Comparison of ENCODE assay signal across 12 mouse cellular contexts in genomic region chr8:12779541-12779940, GRCm38 (mm10). TPM values are rescaled to one million over a fixed set of nuclear protein-coding genes. Genes with fewer than 3 reads are reported as not detected.
DNase-seq lines count a peak whose midpoint lies in the region; ATAC-seq lines count a peak whose summit lies in the region.
"Had no signal": no experiment of that assay in that cellular context is flagged by ENCODE, and none has a peak within 500 bp of the region (broad histone marks: within the 10 kb centered on the region; RNA-seq: fewer than 3 reads in every experiment).

No protein-coding gene starts in this region.

- ATAC-seq in midbrain, embryonic 16.5 days: no peak
- ATAC-seq in midbrain, embryonic 11.5 days (ENCODE audit: low FRiP score): no peak

- no peak overlapping the region for H3K4me3 ChIP-seq in midbrain, embryonic 16.5 days (ENCODE audit: low read depth, low read length)
- no peak overlapping the region for H3K4me3 ChIP-seq in midbrain, embryonic 11.5 days (ENCODE audit: low read depth, low read length)
- H3K4me3 ChIP-seq: limb, embryonic 13.5 days had no signal

- H3K9me3 ChIP-seq in midbrain, embryonic 16.5 days (replicated peaks; ENCODE audit: control insufficient read depth, low read length, poor library complexity, severe bottlenecking): no peaks in the 10 kb centered on the region
- H3K9me3 ChIP-seq in midbrain, embryonic 11.5 days (ENCODE audit: control insufficient read depth, low read length): no peaks in the 10 kb centered on the region
- H3K9me3 ChIP-seq: limb, embryonic 13.5 days had no signal

- 89% methylated on average over 4 of the region's 4 CpGs for WGBS in midbrain, embryonic 16.5 days
- 94% methylated on average over 4 of the region's 4 CpGs for WGBS in midbrain, embryonic 11.5 days

- peak; percentile 43 for DNase-seq in urinary bladder, postnatal 25 days (ENCODE audit: low spot score)
- no peak for DNase-seq in urinary bladder, postnatal 4 days (ENCODE audit: low spot score in 2 of 2)
- DNase-seq in adrenal gland, postnatal 25 days: peak; percentile 14
- DNase-seq in heart, postnatal 36 days: peak; percentile 24 to 53
- no peak for DNase-seq in MN1 (ENCODE audit: low spot score)
- DNase-seq in midbrain, embryonic 11.5 days (ENCODE audit: low spot score, missing footprints): no peak
- DNase-seq: cerebellum, adult 11-12 months; kidney, adult 11 months; thymus, postnatal 14 days had no signal

- H3K9ac ChIP-seq in midbrain, embryonic 16.5 days (ENCODE audit: low read depth, low read length): no peak overlapping the region
- no peak overlapping the region for H3K9ac ChIP-seq in midbrain, embryonic 11.5 days (ENCODE audit: low read length)
- H3K9ac ChIP-seq: limb, embryonic 13.5 days had no signal

- intact Hi-C loops in heart, postnatal 36 days (cut with DNase I): no loop called here

- H3K36me3 ChIP-seq in midbrain, embryonic 16.5 days (ENCODE audit: control insufficient read depth, insufficient read depth, low read length): no peaks in the 10 kb centered on the region
- H3K36me3 ChIP-seq in midbrain, embryonic 11.5 days (ENCODE audit: control insufficient read depth, insufficient read depth, low read length): no peaks in the 10 kb centered on the region
- H3K36me3 ChIP-seq: limb, embryonic 13.5 days had no signal

- H3K4me1 ChIP-seq in midbrain, embryonic 16.5 days (ENCODE audit: control insufficient read depth, insufficient read depth, low read length): peaks cover 3% of the 10 kb centered on the region
- 0 out of 2 replicates have a peak, but pooled peaks cover 2% of the 10 kb centered on the region for H3K4me1 ChIP-seq in midbrain, embryonic 11.5 days (ENCODE audit: control insufficient read depth, insufficient read depth, low read length)

- no peaks in the 10 kb centered on the region for H3K27me3 ChIP-seq in midbrain, embryonic 16.5 days (ENCODE audit: control insufficient read depth, insufficient read depth, low read depth, low read length)
- no peaks in the 10 kb centered on the region for H3K27me3 ChIP-seq in midbrain, embryonic 11.5 days (ENCODE audit: control insufficient read depth, insufficient read depth, low read length)
- H3K27me3 ChIP-seq: limb, embryonic 13.5 days had no signal

- no peak overlapping the region for H3K27ac ChIP-seq in midbrain, embryonic 16.5 days (ENCODE audit: low read length)
- no peak overlapping the region for H3K27ac ChIP-seq in midbrain, embryonic 11.5 days (ENCODE audit: low read depth, low read length)
- H3K27ac ChIP-seq: limb, embryonic 13.5 days; macrophage had no signal

- H3K4me2 ChIP-seq in midbrain, embryonic 16.5 days (ENCODE audit: low read length): no peak overlapping the region
- H3K4me2 ChIP-seq in midbrain, embryonic 11.5 days: no peak overlapping the region
- H3K4me2 ChIP-seq: limb, embryonic 13.5 days had no signal

RNA-seq across cellular contexts. Expression of gene Atp11a, which starts 22.7 kb away (rescaled TPM):
- total RNA-seq in adrenal gland, postnatal 25 days (2021): 131 and 173 TPM in 2 replicates
- 10 to 100 TPM; 77.9 to 88.4 TPM for total RNA-seq in heart, postnatal 36 days (2021)
- polyA plus RNA-seq in midbrain, embryonic 16.5 days (2015; fragmentation: Nextera tagmentation; extraction: Ambion mirVana): 10.3 and 13.6 TPM in 2 replicates
- 8.9 and 10.0 TPM in 2 replicates for polyA plus RNA-seq in midbrain, embryonic 11.5 days (2014; fragmentation: Nextera tagmentation; extraction: Ambion mirVana)

Comparison
In these comparisons a context has a peak if more than half of its experiments do, and no peak if none do; other contexts are left out.
1. DNase-seq: peak in urinary bladder, postnatal 25 days (single experiment), adrenal gland, postnatal 25 days (single experiment) and heart, postnatal 36 days (2 of 2); none in urinary bladder, postnatal 4 days (0 of 2), MN1 (single experiment) and midbrain, embryonic 11.5 days (single experiment).